Mouse (Mus musculus) forebrain, embryonic 12.5 days (tissue): ENCODE results near the gene Cdc7. TPM values are rescaled to one million over a fixed set of nuclear protein-coding genes. Genes with fewer than 3 reads are reported as not detected.

Experiments
- ATAC-seq: fragments of 200-750 bp; cut with Nextera tagmentation; 2 replicates; pipeline ENCODE4 v1.8.0; 2017; ENCODE audit warnings: moderate TSS enrichment; ENCODE audit not compliant: low FRiP score
- H3K27ac ChIP-seq: fragments of 300-500 bp; sonication (generic); 2 replicates; pipeline ENCODE4 v1.5.1; 2016; ENCODE audit warnings: mild to moderate bottlenecking
- H3K27me3 ChIP-seq: fragments of 300-500 bp; sonication (generic); 2 replicates; pipeline ENCODE4 v1.6.1; 2016; ENCODE audit warnings: mild to moderate bottlenecking
- H3K36me3 ChIP-seq: fragments of 300-500 bp; sonication (generic); replicated peaks from 2 replicates; pipeline ENCODE4 v1.6.1; 2016; ENCODE audit warnings: mild to moderate bottlenecking
- H3K4me1 ChIP-seq: fragments of 300-500 bp; sonication (generic); 2 replicates; pipeline ENCODE4 v1.6.1; 2016
- H3K4me2 ChIP-seq: fragments of 300-500 bp; sonication (generic); 2 replicates; pipeline ENCODE4 v1.6.1; 2016; ENCODE audit warnings: mild to moderate bottlenecking, moderate library complexity
- H3K4me3 ChIP-seq: fragments of 300-500 bp; sonication (generic); replicated peaks from 2 replicates; pipeline ENCODE4 v1.5.1; 2016; ENCODE audit warnings: mild to moderate bottlenecking
- H3K9ac ChIP-seq: fragments of 300-500 bp; sonication (generic); 2 replicates; pipeline ENCODE4 v1.6.1; 2016; ENCODE audit warnings: mild to moderate bottlenecking
- H3K9me3 ChIP-seq: fragments of 300-500 bp; sonication (generic); 2 replicates; pipeline ENCODE4 v1.6.1; 2016
- WGBS: fragments of 180-500 bp; shearing (Covaris S2); methylation state at CpG from one replicate; pipeline ENCODE4 v1.1.7; 2016; 5-methylcytosine and 5-hydroxymethylcytosine counted together
- polyA plus RNA-seq: library from polyadenylated mRNA; unstranded; fragments of >200 nt; fragmentation: Nextera tagmentation; extraction: Ambion mirVana; gene quantifications from 2 replicates; pipeline ENCODE4 v1.2.1, GENCODE M21; 2016

Gene Cdc7
- polyA plus RNA-seq, 1 experiment from 2014 or later: 52.1 TPM

GRCm38 (mm10) chr5:107016538-107016937 lies 52.4 kb downstream of the Cdc7 start:
- no peaks in the 10 kb centered on the region for H3K9me3 ChIP-seq
- 75% methylated on average over 4 of the region's 4 CpGs for WGBS

GRCm38 (mm10) chr5:107017544-107017943 lies 53.4 kb downstream of the Cdc7 start:
- no peak overlapping the region for H3K27ac ChIP-seq
- no peaks in the 10 kb centered on the region for H3K9me3 ChIP-seq

More at GRCm38 (mm10) chr5:107016538-107016937, 52.4 kb downstream of the Cdc7 start:
- H3K4me1 ChIP-seq: peaks cover 11% of the 10 kb centered on the region
- no peak overlapping the region for H3K9ac ChIP-seq
- H3K27me3 ChIP-seq: 0 out of 2 replicates have a peak, but pooled peaks cover 4% of the 10 kb centered on the region
- no peak overlapping the region for H3K4me3 ChIP-seq
- H3K36me3 ChIP-seq: no peaks in the 10 kb centered on the region
- no peak for ATAC-seq
- no peak overlapping the region for H3K4me2 ChIP-seq
- H3K27ac ChIP-seq: no peak overlapping the region

GRCm38 (mm10) chr5:107019057-107019456 lies 54.9 kb downstream of the Cdc7 start:
- H3K9me3 ChIP-seq: peaks cover 4% of the 10 kb centered on the region; the same call in 1 of the 2 replicates
- H3K9ac ChIP-seq: no peak overlapping the region
- no peak overlapping the region for H3K27ac ChIP-seq
- WGBS: 81% methylated on average over 5 of the region's 5 CpGs
- H3K4me1 ChIP-seq: peaks cover 11% of the 10 kb centered on the region
- H3K4me3 ChIP-seq: no peak overlapping the region
- no peak overlapping the region for H3K4me2 ChIP-seq
- ATAC-seq: no peak
- H3K27me3 ChIP-seq: no peaks in the 10 kb centered on the region
- H3K36me3 ChIP-seq: no peaks in the 10 kb centered on the region

More at GRCm38 (mm10) chr5:107017544-107017943, 53.4 kb downstream of the Cdc7 start:
- no peak overlapping the region for H3K4me2 ChIP-seq
- no peaks in the 10 kb centered on the region for H3K36me3 ChIP-seq
- H3K4me1 ChIP-seq: peaks cover 11% of the 10 kb centered on the region
- no peak overlapping the region for H3K9ac ChIP-seq
- no peak for ATAC-seq
- WGBS: 61% methylated on average over 2 of the region's 2 CpGs
- H3K4me3 ChIP-seq: no peak overlapping the region
- no peaks in the 10 kb centered on the region for H3K27me3 ChIP-seq

DNA sequence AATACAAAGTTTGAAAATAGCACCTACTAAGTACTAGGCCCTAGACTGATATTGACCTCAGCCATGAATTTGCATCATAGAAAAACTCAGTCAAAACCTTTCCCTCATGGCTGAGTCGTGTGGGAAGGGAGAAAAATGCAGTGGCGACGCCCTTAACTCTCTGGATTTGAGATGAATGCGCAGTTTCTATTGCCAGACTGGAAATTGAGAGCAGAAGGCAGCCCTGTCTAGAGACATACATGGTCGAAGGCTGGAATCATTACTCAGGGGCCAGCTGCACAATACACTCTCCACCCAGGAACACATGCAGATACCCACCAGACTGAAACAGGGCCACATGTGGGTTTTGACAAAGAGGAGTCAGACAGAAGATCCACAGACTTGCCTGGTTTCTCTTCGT lies 55.8 kb downstream of the Cdc7 start:
- H3K4me3 ChIP-seq: no peak overlapping the region
- H3K27ac ChIP-seq: no peak overlapping the region
- H3K4me2 ChIP-seq: no peak overlapping the region
- ATAC-seq: no peak
- no peaks in the 10 kb centered on the region for H3K36me3 ChIP-seq
- H3K27me3 ChIP-seq: no peaks in the 10 kb centered on the region
- peaks cover 4% of the 10 kb centered on the region; the same call in 1 of the 2 replicates for H3K9me3 ChIP-seq
- 76% methylated on average over 6 of the region's 6 CpGs for WGBS
- peaks cover 10% of the 10 kb centered on the region for H3K4me1 ChIP-seq
- H3K9ac ChIP-seq: no peak overlapping the region

GRCm38 (mm10) chr5:107020366-107020765 lies 56.2 kb downstream of the Cdc7 start:
- Histone ChIP-seq H3K36me3 (no peaks in the 10 kb centered on the region), H3K27me3 (no peaks in the 10 kb centered on the region), H3K9me3 (peaks cover 4% of the 10 kb centered on the region; the same call in 1 of the 2 replicates), H3K4me1 (peaks cover 5% of the 10 kb centered on the region), H3K4me2 (no peak overlapping the region), H3K27ac (no peak overlapping the region), H3K4me3 (no peak overlapping the region), H3K9ac (no peak overlapping the region)
- ATAC-seq: no peak
- 77% methylated on average over 7 of the region's 7 CpGs for WGBS

DNA sequence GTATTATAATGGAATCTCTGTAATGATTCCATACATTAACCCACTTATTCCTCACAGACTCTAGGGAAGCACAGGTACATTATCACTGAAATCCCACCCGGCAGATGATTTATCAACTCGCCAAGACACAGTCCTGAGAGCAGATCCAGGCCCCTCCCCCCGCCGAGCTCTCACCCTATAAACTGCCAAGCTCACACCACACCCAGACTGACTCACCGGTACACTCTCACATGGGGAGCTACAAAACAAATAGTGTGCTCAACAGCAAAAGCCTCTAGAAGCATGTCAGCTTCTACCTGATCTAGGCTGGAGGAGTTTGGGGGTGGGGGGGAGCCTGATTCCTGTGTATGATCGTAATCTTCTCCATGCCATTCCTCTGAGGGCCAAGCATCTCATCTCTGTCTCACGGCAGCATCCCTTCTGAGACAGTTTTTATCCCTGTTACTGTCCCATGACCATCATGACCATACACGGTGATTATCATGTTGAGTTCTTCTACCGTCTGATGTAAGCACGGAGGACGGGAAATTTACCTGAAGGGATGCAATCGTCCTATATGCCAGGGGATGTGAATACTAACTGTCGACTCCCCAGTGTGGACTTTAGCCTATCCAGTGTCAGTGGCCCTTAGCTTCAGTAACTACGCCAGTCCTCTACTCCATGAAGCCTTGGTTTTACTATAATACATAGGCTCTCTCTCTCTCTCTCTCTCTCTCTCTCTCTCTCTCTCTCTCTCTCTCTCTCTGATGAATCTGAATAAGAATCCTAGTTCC lies 57.4 kb downstream of the Cdc7 start:
- Histone ChIP-seq H3K9me3 (peaks cover 4% of the 10 kb centered on the region; the same call in 1 of the 2 replicates), H3K4me1 (no peaks in the 10 kb centered on the region), H3K27me3 (no peaks in the 10 kb centered on the region), H3K4me3 (no peak overlapping the region), H3K4me2 (no peak overlapping the region), H3K27ac (no peak overlapping the region), H3K36me3 (no peaks in the 10 kb centered on the region), H3K9ac (no peak overlapping the region)
- no peak for ATAC-seq
- 92% methylated on average over 14 of the region's 14 CpGs for WGBS

DNA sequence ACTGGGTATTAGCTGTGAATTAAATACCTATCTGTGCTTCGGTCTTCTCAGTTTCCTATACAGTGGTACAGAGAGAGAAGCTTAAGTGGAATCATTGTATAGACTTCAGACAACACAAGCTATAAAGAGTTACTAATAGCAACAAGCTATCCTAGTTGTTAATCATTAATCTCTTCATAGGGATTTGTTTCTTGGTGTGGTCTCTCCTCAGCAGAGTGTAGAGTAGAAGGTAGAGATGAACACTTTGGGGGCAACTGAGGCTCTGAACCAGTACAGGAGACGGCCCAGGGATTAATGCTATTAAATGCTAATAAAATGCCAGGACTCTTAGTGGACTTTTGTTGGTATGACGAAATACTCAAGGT lies 57.9 kb downstream of the Cdc7 start:
- 85% methylated on average over 3 of the region's 3 CpGs for WGBS
- H3K27me3 ChIP-seq: no peaks in the 10 kb centered on the region
- H3K27ac ChIP-seq: no peak overlapping the region
- H3K9ac ChIP-seq: no peak overlapping the region
- no peaks in the 10 kb centered on the region for H3K4me1 ChIP-seq
- H3K36me3 ChIP-seq: no peaks in the 10 kb centered on the region
- H3K4me2 ChIP-seq: no peak overlapping the region
- no peak for ATAC-seq
- H3K9me3 ChIP-seq: peaks cover 4% of the 10 kb centered on the region; the same call in 1 of the 2 replicates
- no peak overlapping the region for H3K4me3 ChIP-seq

GRCm38 (mm10) chr5:107023951-107024350 lies 59.8 kb downstream of the Cdc7 start:
- WGBS: 76% methylated on average over 5 of the region's 5 CpGs
- H3K4me1 ChIP-seq: no peaks in the 10 kb centered on the region
- no peaks in the 10 kb centered on the region for H3K27me3 ChIP-seq
- no peaks in the 10 kb centered on the region for H3K36me3 ChIP-seq
- no peak for ATAC-seq
- H3K9me3 ChIP-seq: peaks cover 4% of the 10 kb centered on the region; the same call in 1 of the 2 replicates
- no peak overlapping the region for H3K9ac ChIP-seq
- H3K4me3 ChIP-seq: no peak overlapping the region
- H3K4me2 ChIP-seq: no peak overlapping the region
- H3K27ac ChIP-seq: no peak overlapping the region

DNA sequence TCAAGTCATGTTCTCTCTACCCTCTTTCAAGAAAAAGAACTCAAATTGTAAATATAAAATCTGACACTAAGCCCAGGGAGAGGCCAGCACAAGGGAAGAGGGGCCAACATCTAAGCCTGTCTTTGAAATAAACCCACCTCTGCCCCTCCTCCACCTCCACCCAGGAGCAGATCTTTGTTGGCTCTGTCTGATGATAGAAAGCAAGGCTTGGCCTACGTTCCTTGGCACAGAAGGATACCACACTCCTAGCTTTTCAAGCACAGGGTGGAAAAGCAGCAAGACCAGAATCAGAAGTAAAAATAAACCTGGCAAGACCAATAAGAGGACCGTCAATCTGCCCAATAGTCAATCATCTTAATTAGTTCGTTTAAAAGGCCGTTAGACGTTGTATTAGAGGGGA lies 61.2 kb downstream of the Cdc7 start:
- whole genome bisulfite sequencing: 83% methylated on average over 5 of the region's 5 CpGs
- no peak for ATAC-seq
- Histone ChIP-seq H3K27ac (no peak overlapping the region), H3K4me1 (no peaks in the 10 kb centered on the region), H3K4me2 (no peak overlapping the region), H3K9me3 (peaks cover 4% of the 10 kb centered on the region; the same call in 1 of the 2 replicates), H3K36me3 (no peaks in the 10 kb centered on the region), H3K9ac (no peak overlapping the region), H3K4me3 (no peak overlapping the region), H3K27me3 (no peaks in the 10 kb centered on the region)

DNA sequence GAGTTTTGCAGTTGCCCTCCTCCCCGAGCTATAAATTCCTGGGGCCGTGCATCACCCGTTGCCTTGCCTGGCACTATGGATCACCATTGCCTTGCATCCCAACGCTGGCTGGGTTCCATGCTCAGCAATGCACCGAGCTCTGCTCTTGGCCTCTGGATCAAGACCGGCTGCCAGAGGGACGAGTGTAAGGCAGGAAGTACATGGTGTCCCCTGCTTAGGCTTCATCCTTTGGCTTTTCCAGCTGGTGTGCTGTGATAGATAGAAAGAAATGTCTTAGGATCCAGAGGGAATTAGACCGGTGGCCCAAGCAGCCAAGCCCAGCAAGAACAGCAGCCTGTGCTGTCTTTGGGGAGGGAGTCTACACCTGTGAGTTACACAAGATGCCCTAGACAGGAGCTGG lies 61.7 kb downstream of the Cdc7 start:
- H3K4me1 ChIP-seq: no peaks in the 10 kb centered on the region
- H3K9ac ChIP-seq: no peak overlapping the region
- H3K27me3 ChIP-seq: no peaks in the 10 kb centered on the region
- peaks cover 4% of the 10 kb centered on the region; the same call in 1 of the 2 replicates for H3K9me3 ChIP-seq
- no peak for ATAC-seq
- H3K4me3 ChIP-seq: no peak overlapping the region
- 85% methylated on average over 8 of the region's 8 CpGs for WGBS
- no peak overlapping the region for H3K27ac ChIP-seq
- no peak overlapping the region for H3K4me2 ChIP-seq
- H3K36me3 ChIP-seq: no peaks in the 10 kb centered on the region

GRCm38 (mm10) chr5:107027616-107028015 lies 63.5 kb downstream of the Cdc7 start:
- no peak overlapping the region for H3K4me3 ChIP-seq
- no peaks in the 10 kb centered on the region for H3K36me3 ChIP-seq
- H3K9ac ChIP-seq: no peak overlapping the region
- no peaks in the 10 kb centered on the region for H3K4me1 ChIP-seq
- 90% methylated on average over 6 of the region's 6 CpGs for WGBS
- no peak overlapping the region for H3K4me2 ChIP-seq
- H3K27me3 ChIP-seq: no peaks in the 10 kb centered on the region
- ATAC-seq: no peak
- peaks cover 3% of the 10 kb centered on the region; the same call in 1 of the 2 replicates for H3K9me3 ChIP-seq
- no peak overlapping the region for H3K27ac ChIP-seq

DNA sequence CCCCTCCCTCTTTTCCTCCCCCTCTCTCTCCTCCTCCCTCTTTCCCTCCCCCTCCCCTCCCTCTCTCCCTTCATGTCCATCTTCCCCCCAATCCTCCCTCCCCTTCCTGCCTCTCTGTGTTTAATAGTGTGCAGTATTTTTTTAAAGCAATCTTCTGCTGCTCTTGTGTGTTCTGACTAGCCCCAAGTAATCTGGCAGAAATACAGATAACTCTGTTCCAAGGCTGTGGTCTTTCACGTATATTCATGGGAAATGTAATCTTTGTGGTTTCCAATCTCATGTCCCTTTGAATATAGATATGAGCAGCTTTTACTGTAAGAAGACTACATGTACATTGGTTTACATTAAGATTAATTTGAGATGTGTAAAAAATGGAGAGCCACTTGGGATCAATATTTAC lies 64.4 kb downstream of the Cdc7 start:
- Histone ChIP-seq H3K27ac (no peak overlapping the region), H3K4me2 (no peak overlapping the region), H3K4me1 (no peaks in the 10 kb centered on the region), H3K36me3 (no peaks in the 10 kb centered on the region), H3K27me3 (no peaks in the 10 kb centered on the region), H3K4me3 (no peak overlapping the region), H3K9ac (no peak overlapping the region), H3K9me3 (no peaks in the 10 kb centered on the region)
- ATAC-seq: no peak
- 64% methylated on average over 1 of the region's 1 CpGs for WGBS

DNA sequence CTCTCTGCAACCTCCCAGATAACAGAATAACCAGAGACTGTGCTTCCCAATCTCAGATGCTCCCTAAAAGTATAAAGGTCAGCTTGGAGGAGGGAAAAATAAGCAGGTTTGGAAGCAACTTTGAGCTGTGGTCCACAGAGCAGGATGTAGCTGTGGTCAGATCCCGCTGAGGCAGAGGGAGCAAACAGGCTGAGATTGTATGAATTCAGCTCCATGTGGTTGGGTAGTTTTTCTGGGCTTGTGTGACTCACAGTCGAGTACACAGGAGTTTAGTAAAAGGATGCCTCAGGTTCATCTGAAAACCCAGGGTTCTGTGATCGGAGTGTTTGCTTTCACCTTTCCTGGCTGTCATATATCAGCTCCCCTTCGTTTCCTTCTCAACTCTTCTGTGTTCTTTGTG lies 65.7 kb downstream of the Cdc7 start:
- WGBS: 84% methylated on average over 4 of the region's 4 CpGs
- Histone ChIP-seq H3K4me3 (no peak overlapping the region), H3K27me3 (no peaks in the 10 kb centered on the region), H3K4me2 (no peak overlapping the region), H3K27ac (no peak overlapping the region), H3K9me3 (no peaks in the 10 kb centered on the region), H3K4me1 (no peaks in the 10 kb centered on the region), H3K9ac (no peak overlapping the region), H3K36me3 (no peaks in the 10 kb centered on the region)
- ATAC-seq: no peak
